Mouse (Mus musculus) neural tube, embryonic 10.5 days (tissue): Measurements from ENCODE around the gene Clasp2.
A peak's percentile ranks its signal among the peaks of the same experiment; 100 is the strongest.
"Not testable (repeated sequence)": the region's sequence is repeated elsewhere in the genome, so short reads cannot be mapped to it uniquely, and the experiment has no call there.

Source experiments
- DNase-seq: peaks from one replicate; pipeline ENCODE4 v3.0.0-alpha.2; 2017; ENCODE audit warnings: low spot score; ENCODE audit errors: extremely low spot score

The Clasp2 gene

GRCm38 (mm10) chr9:113741108-113741636 lies at the start of gene Clasp2:
Gene Clasp2, plus strand, starts transcription at chr9:113741473.
- DNase-seq = peak; percentile 80

DNA sequence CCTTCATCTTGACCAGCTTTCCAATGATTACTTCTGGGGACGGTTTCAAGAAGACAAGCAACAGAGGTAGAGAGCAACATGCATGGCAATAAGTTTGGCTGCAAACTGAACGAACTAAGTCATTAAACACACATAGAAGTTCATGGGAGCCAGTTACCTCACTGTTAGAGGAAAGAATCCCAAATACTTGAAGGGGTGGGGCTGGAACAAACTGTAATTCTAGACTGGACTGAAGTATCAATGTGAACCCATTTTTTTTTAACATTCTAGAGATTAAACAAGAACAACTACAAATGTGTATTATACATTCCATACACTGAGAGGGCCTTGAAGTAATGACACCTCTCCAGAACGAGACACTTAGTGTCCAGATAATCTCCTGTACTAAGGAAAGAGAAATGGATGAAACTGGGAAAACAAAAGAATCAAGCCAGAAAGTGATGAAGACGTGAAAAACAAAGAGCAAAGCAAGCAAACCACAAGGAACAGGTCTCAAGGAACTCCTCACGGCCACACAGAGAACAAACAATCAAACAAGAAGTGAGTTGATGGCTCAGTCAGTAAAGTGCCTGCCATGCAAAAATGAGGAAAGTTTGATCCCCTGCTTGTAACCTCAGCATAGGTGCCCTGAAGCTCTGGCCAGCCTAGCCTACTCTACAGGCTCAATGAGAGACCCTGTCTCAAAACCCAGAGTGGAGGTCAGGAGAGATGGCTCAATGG lies 39.7 kb upstream of the Clasp2 start:
- no peak for DNase-seq

DNA sequence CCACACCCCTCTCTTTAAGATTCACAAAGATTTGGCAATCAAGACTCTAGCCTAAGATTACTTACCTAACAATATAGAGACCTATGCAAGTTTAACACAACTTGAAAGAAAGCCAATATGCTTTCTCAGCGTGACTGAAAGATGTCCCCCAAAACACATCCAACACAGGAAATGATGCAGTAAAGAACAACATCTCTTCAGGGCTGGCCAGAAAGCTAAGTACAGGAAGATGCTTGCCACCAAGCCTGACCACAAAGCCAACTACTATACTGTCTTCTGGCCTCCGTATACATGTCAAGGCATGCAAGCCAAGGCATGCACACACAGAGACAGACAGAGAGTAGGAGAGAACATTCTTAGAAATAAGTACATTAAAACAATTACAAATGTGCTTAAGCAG lies 35.2 kb upstream of the Clasp2 start:
- no peak for DNase-seq

DNA sequence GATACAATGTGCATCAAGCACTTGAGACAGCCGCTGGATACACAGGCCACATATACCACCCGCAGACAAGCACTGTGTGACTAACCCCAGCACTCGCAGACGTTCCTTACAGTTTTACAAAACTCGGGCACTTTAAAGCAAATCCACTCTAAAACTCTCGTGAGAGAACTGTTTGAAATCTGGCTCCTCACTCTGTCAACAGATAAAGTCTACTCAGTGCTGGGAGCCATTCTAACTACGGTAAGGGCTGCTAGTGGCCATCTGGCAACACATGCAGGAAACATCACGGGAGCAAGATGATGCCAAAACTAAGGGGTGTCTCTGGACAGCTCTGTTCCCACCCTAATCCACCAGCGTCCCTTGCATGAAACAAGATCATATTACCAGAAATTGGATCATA lies 34.4 kb upstream of the Clasp2 start:
- no peak for DNase-seq

DNA sequence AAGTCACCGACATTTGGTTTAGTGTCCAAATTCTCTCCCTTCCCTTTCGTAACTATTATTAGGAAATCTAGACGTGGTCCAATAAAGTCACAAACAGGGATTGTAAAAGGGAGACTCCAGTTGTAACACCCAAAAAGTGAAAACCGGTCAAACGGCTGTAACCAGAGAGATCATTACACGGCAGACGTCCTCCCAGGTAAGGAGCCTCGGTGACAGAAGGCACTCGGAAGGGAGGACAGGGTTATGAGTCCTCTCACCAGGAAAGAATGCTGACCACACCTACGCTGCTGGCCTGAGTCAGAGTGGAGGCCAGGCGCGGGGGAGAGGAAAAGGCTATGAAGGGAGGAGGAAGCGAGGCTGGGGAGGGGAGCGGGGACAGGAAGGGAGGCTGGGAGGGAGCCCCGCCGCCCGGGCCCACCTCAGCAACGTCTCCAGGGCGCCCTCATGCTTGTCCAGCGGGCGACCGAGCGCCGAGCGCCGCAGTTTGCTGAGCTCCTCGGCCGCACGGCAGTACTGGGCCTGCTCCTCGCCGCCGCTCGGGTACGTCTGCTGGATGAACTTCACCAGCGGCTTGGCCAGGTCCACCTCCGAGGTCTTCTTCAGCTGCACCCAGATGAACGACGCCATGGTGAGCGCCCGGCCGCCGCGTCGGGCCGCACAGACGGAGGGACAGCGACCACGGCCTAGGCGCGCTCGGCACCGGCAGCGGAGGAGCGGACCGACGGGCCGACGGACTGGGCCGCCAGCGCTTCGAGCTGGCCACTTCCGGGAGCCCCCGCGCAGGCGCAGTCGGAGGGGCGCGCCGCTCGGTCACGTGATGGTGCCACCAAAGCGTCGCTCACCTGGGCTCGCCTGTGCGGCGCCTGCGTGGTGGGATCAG lies 33.6 kb upstream of the Clasp2 start, which contains the start of gene Pdcd6ip:
TSS of gene Pdcd6ip (minus strand) at position 779 of the 880 bp plus-strand sequence.
- peak; percentile 93 for DNase-seq

DNA sequence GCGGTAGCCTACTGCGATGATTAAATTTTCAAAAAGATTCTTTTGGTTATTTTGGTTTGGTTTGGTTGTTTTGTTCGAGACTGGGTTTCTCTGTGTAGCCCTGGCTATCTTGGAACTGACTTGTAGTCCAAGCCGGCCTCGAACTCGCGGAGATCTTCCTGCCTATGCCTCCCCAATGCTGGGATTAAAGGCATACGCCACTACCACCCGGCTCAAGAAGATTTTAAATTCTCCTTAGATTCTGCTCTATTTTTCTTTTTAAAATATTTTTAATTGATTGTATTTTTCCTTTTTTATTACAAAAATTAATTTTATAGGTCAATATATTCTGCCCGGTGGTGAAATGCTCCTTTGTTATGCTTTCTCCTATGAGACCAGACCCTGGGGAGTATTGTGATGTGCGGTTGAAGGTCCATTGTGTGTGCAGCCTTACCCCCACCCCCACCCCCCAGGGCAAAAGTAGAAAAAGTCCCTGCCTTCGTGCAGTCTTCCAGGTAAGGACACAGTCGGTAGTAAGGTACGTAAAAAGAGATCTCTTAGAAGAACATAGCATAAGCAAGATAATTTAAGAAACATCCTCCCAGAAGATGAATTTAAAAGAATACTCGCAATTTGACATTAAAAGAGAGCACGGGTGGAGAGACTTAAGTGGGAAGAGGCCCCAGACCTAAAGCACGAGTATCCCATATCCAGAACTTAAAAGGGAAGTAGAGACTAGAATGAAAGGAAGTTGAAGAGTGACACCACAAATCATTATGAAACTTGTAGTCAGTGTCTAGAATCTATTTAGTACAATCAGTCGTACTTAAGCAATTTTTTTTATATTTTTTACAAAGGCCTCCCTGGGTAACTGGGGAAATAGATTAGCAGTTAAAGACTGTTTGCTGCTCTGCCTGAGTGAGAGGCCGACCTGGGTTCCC lies 32.7 kb upstream of the Clasp2 start:
- no peak for DNase-seq

DNA sequence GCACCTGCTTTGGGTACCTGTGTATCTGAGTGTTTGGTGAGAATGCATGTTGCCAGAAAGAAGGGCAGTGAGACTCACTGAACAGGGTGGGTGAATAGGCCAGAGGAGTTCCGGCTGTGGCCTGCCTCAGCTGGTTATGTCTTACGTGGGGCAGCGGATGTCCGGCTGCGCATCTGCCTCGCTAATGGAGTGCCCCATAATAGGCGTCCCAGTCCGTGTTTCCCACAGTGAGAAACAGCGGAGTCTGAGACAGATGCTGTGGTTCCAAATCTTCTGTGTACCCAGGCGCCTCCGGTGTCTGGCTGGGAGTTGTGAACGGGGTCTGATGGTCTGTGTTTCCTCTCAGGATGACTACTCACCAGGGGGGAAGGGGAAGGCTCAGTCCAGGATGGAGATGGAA lies 30.4 kb upstream of the Clasp2 start:
- no peak for DNase-seq

- DNase-seq = no peak
These were observed 22.2 kb upstream of the Clasp2 start for GRCm38 (mm10) chr9:113719063-113719462.

DNA sequence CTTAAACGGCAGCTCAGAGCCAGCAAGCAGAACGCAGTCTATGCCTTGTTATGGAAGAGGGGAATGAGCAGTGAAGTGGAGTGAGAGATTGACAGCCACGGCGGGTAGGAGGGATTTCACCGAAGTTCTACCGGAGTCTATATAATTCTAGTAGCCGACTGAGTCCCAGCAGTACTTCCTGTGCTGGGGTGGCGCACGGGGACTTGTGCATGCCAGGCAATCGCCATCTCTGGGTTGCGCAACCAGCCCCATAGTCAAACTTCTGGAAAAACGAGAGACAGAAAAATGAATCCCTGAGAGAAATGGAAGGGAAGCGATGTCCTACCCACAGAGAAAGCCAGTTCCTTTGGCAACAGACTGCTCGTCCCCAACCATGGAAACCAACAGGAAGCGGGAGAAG lies 16.6 kb upstream of the Clasp2 start:
- no peak for DNase-seq

DNA sequence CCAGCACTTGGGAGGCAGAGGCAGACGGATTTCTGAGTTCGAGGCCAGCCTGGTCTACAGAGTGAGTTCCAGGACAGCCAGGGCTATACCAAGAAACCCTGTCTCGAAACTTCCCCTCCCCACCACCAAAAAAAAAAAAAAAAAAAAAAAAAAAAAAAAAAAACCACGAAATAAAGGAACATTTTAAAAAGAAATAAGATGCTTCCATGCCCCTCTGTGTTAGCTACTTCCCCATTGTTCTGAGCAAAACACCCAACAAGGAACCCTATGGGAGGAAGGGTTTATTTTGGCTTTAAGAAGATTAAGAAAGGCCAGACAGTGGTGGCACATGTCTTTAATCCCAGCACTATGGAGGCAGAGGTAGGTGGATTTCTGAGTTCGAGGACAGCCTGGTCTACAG lies 15.7 kb upstream of the Clasp2 start:
- not testable (repeated sequence) for DNase-seq

DNA sequence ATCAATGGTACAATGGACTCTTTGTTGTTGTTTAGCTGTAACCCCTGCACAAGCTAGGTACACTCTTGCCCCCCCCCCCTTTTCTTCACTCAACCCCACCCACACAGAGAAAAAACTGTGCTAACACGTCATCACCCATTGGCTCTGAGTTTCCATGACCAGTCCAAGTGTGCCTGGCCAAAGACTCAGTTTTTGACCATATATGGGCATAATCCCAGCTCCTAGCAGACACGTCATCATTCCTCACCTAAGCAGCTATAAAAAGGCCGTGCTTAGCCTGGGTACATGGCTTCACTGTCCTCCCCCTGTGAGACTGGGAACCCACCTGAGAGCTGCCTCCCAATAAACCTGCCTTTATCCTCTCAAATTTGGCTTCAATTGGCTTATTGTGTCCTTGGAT lies 15.1 kb upstream of the Clasp2 start:
- no peak for DNase-seq

GRCm38 (mm10) chr9:113726991-113727680 lies 14.1 kb upstream of the Clasp2 start:
- no peak for DNase-seq

DNA sequence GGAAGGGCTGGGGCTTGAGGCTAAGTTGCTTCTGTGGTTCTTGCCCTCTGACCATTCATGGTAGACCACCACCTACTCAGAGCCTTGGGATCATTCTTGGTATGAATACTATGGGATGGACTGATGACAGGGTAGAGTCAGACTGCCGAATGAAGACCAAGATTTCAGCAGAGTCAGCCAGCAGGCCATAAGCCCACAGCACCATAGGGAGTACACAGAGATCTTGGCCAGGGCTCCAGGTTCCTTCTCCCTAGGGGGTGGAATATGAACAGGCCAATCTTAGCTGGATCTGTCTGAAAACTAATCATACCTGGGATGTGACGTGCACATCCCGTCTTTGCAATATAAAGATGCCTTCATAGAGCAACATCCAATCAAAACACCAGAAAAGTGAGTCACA lies 9.7 kb upstream of the Clasp2 start:
- no peak for DNase-seq

DNA sequence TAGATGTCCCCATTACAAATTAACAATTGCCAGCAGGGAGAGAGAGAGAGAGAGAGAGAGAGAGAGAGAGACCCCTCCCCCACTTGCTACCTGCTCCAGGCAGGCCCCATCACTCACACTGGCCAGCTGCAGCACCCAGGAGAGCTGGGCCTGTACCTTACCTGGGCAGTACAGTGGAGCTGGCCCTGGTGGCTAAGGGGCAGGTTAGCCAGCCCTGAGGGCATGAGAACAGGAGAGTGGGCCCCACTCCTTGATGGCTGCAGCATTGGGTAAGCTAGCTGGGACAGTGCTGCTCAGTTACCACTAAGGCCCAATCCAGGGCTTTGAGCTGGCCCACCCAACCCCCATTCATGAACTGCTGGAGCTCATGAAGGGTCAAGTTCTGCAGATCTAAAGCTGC lies 5.4 kb upstream of the Clasp2 start:
- no peak for DNase-seq

DNA sequence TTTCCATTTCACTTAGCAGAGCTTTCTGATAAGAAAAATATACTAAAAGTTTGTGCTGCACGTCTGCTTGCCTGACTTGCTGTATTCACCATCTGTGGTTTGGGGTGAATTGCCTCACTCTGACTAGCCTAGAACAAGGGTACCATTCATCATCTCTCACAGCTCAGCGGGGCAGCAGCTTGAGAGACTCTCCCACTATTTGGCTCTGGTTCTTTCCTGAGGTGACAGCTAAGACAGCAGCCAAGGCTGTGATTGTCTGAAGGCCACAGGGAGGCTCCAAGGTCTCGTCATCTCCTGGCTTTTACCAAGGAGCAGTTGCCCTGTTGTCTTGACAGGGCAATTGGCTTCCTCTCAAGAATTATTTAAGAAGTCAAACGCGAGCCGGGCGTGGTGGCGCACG lies 3.3 kb upstream of the Clasp2 start:
- no peak for DNase-seq

DNA sequence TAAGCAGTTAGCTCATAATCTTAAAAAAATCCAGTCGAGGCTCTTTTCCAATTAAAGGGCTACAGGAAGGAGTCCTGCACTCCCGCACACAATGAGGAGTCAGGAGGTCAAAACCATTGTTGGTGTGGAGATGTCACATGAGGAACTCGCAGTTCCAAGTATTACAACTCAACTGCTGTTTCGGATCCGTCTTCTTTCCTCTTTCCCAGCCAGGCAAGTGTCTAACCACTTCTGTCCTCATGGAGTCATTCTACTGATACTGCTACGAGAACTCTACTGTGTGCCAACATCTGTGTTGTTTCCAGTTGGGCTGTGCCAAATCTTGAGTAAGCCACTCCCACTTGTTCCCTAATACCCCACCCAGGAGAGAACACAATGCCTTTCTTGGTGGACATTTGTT lies 2.3 kb upstream of the Clasp2 start:
- no peak for DNase-seq

DNA sequence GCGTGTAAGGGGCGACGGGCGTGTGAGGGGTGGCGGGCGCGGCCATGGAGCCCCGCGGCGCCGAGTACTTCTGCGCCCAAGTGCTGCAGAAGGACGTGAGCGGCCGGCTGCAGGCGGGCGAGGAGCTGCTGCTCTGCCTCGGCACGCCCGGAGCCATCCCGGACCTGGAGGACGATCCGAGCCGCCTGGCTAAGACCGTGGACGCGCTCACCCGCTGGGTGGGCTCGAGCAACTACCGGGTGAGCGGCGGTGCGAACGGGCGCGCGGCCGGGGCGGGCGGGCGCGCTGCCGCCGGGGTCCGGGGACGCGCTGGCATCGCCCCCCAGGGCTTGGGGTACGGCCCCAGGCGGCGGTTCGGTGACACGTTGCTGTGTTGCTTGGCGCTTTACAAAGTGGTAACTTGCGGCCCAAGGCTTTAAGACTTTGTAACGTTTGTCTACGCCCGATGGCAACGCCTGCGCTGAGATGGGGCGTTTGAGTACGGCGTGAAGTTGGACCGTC lies 414 bp downstream of the Clasp2 start:
- DNase-seq = no peak

GRCm38 (mm10) chr9:113742361-113742794 lies 1.1 kb downstream of the Clasp2 start:
- DNase-seq = peak; percentile 27

GRCm38 (mm10) chr9:113743291-113743690 lies 2.0 kb downstream of the Clasp2 start:
- DNase-seq = no peak

DNA sequence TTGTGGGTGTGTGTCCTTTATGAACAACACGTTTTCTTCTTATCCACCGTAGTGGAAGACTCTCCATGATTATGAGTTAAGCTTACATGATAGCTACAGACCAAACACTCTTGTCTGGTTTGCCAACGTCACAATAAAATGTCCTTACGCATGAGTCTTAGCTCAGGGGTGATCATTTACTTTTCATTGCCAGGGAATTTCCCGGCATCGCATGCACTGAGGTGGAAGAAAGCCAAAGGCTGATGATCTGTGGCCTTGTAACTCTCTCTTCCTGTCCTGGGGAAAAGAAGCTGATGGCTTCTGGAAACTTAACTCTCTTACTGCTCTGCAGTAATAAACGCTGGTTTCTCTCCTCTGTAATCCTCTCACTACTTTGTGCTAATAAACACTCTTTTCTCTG lies 8.1 kb downstream of the Clasp2 start:
- no peak for DNase-seq
